Mouse (Mus musculus): Measurements from ENCODE around the gene Erc2.

DNA sequence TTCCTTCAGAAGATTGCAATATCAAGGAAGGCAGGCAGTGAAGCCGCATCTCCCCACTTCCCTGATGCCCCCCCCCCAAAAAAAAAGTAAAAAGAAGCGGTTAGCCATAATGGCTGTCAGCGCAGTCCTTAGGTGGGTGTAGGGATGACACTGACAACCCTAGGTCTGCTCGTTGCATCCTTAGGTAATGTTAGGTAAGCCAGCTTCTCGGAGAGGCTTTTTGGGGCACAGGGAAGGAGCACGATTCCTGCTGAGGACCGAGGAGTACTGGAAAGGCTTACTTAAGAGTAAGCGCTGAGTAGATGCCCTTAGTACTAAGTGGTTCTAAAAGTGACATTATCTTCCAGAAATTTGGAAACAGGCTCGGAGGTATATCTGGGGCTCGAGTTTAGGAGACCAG, 52.3 kb downstream of the Erc2 start:
- TF ChIP-seq EP300 (IDR thresholded peaks at IDR 0.05; ENCODE audit: low read length): no peak
- no peak for TF ChIP-seq POLR2A (IDR thresholded peaks at IDR 0.05; ENCODE audit: low read depth, low read length)
- TF ChIP-seq USF2 (conservative IDR thresholded peaks at IDR 0.05; ENCODE audit: low read depth, low read length): no peak
- no peak for TF ChIP-seq CTCF (conservative IDR thresholded peaks at IDR 0.05 in 1 of 2, IDR thresholded peaks at IDR 0.05 in 1 of 2; ENCODE audit: low read depth in 2 of 2, low read length in 2 of 2)
- no peak for TF ChIP-seq USF1 (IDR thresholded peaks at IDR 0.05; ENCODE audit: low read depth, low read length)
- no peak for TF ChIP-seq E2F4 (IDR thresholded peaks at IDR 0.05; ENCODE audit: insufficient replicate concordance, low read depth, low read length)
- TF ChIP-seq UBTF (IDR thresholded peaks at IDR 0.05; ENCODE audit: low read depth, low read length): no peak
- no peak for TF ChIP-seq SMC3 (IDR thresholded peaks at IDR 0.05; ENCODE audit: low read depth, low read length)
- no peak for TF ChIP-seq MXI1 (IDR thresholded peaks at IDR 0.05; ENCODE audit: low read depth, low read length)
- TF ChIP-seq JUN (IDR thresholded peaks at IDR 0.05; ENCODE audit: insufficient read depth, low read depth, low read length): no peak
- no peak for TF ChIP-seq CHD2 (IDR thresholded peaks at IDR 0.05; ENCODE audit: low read length)
- no peak for TF ChIP-seq IRF4 (IDR thresholded peaks at IDR 0.05; ENCODE audit: low read depth, low read length)

Measured in CH12.LX (cell line).